Mouse (Mus musculus) kidney, postnatal 36 days (tissue): ENCODE measurements around the gene Pcna.
"Not testable (repeated sequence)": the region's sequence is repeated elsewhere in the genome, so short reads cannot be mapped to it uniquely, and the experiment has no call there.

Experiments
- DNase-seq, 2 experiments: peaks; one replicate each; pipeline ENCODE4 v3.0.0; 2021 to 2022; ENCODE audit warnings: mixed read lengths in 2 of 2

Gene Pcna

DNA sequence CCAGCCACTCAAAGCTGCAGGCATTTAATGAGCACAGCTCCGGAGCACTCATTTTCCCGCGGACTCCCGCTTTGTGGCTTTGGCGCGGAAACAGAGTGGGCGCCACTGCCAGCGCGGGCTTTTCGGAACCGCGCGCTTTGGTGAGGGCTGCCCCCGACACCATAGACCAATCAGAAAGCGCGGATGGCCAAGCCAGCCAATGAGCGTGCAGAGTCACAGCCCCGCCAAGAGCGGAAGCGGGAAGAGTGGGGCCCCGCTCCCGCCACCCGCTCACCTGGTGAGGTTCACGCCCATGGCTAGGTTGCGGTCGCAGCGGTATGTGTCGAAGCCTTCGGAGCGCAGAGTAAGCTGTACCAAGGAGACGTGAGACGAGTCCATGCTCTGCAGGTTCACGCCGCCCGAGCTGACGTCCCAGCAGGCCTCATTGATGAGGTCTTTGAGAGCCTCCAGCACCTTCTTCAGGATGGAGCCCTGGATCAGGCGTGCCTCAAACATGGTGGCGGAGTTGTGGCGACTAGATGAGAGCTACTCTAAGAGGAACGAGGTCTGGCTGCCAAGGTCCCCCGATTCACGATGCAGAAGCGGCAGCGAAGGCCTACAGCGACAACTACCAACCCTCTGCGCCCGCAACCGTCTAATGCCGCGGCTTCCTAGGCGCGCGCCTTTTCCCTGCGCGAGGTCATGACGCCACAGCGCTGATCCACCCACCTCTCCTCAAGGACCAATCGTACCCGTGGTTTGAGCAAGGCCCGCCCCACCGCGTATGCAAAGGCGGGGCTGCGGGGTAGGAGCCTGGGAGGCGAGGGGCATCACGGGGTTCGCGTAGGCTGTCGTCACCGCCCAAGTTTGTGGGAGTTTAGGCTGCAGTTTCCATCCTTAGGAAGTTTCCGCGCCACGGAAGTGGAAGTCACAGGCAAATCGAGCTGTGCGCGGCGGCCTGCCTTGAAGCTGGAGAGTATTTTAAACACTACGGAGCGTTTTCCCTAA, at the start of gene Pcna:
Gene Pcna (minus strand): TSS at position 773 of the 987 bp plus-strand sequence.
- DNase-seq: peak; percentile 98

DNA sequence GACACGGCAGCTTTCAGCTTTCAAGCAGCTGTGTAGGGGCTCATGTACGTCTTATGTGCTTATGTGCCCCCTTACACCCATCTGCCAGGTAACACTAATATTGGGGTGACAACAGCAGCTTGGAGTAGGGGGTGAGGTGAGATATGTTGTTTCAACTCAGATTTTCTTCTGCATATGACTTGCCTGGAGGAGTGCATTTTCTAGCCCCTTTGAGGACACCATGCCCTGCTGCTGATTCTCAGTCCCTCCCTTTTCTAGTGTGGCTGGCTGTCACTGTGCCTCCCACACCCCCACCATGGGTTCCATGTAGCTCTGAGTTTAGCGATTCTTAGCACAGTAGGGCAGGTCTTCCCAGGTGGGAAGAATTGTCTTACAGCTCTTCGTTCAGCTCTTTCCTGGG, 48.3 kb upstream of the Pcna start:
- DNase-seq: no peak

GRCm38 (mm10) chr2:132298250-132298649, 45.1 kb upstream of the Pcna start:
- no peak for DNase-seq

- no peak for DNase-seq
These were observed 40.8 kb upstream of the Pcna start for GRCm38 (mm10) chr2:132293694-132294450.

GRCm38 (mm10) chr2:132292083-132292482, 39.0 kb upstream of the Pcna start:
- DNase-seq: peak in 1 of 2 experiments; percentile 33

DNA sequence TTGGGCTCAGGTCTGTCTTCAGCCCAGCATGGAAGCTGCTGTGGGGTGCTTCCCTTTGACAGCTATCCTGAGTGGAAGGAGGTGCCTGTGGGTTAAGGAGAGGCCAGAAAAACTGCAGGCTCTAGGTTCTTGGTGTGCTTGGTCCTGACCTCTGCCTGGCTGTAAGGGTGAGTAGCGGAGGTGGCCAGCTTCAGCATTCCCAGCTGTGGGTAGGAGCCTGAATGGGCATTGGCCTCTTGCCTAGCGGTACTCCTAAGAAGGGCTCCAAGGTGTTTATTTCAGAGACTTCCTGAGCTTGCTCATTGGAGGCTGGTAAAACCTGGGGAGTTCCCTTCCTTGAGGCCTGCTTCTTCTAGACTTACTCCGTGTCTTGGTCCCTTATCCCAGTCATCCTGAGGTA, 38.2 kb upstream of the Pcna start:
- peak; percentile 20 to 43 for DNase-seq

GRCm38 (mm10) chr2:132290808-132291207, 37.7 kb upstream of the Pcna start:
- no peak for DNase-seq

DNA sequence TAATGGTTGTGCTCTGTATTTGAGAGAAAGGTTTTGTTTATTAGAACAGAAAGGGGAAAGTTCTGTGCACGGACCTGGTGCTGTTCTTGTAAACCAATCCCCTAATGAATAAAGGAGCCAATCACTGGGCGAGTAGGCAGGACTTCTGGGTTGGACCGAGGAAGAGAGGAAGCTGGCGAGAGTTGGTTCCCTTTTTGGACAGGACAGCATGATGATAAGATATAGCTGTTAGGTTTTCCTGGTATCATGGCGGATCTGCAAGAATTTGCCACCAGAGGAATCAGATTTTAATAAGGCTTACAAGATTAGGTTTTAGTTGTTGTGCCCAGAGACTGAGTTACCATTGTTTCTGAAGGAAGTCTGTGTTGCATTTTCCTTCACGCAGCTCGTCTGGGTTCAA, 36.1 kb upstream of the Pcna start:
- DNase-seq: not testable (repeated sequence)

- peak in 1 of 2 experiments; percentile 44 for DNase-seq
These were observed 33.4 kb upstream of the Pcna start for GRCm38 (mm10) chr2:132286376-132287076.

DNA sequence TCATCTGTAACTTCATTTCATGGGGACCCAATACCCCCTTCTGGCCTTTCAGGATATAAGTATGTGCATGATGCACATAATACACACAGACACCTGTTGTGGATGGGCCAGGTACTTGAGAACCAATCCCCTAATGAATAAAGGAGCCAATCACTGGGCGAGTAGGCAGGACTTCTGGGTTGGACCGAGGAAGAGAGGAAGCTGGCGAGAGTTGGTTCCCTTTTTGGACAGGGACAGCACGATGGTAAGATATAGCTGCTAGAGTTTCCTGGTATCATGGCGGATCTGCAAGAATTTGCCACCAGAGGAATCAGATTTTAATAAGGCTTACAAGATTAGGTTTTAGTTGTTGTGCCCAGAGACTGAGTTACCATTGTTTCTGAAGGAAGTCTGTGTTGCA, 32.6 kb upstream of the Pcna start:
- not testable (repeated sequence) for DNase-seq

GRCm38 (mm10) chr2:132284492-132285139, 31.5 kb upstream of the Pcna start:
- DNase-seq: peak; percentile 72 to 85

DNA sequence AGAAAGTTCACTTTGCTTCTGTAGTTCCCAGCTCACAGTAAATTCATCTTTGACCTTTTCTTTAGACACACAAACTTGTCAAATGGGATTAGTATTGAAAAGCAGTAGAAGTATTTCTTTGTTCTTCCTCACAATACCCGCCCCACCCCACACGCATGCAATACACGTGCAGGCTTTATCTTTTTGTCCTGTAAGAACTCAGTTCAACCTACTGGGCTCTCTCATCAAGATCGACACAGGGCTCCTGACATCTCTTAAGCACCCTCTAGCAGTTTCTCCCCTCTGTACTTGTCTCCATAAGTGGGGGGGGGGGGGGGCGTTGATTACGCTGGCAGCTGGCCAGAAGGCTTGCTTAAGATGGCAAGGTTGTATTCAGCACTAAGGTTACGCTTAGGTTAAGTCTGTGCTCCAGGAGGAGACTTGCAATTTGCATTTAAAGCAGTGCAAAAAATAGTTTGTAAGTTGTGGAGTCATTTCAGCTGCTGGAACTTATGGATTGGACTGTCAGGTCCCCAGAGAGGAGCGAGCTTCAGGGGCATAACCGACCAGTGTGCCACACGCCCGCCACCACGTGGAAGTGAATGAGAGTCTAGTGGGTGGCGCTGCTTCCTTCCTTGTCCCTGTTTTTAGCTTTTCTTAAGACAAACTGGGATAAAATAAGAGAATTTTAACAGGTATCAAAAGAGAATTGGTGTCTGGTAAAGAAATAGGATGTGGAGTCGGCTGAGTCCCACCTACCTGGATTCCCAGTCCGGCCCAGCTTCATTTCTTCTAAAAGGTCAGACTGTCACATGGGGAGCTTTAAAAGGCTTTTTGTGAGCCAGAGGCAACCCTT, 30.3 kb upstream of the Pcna start:
- no peak for DNase-seq

DNA sequence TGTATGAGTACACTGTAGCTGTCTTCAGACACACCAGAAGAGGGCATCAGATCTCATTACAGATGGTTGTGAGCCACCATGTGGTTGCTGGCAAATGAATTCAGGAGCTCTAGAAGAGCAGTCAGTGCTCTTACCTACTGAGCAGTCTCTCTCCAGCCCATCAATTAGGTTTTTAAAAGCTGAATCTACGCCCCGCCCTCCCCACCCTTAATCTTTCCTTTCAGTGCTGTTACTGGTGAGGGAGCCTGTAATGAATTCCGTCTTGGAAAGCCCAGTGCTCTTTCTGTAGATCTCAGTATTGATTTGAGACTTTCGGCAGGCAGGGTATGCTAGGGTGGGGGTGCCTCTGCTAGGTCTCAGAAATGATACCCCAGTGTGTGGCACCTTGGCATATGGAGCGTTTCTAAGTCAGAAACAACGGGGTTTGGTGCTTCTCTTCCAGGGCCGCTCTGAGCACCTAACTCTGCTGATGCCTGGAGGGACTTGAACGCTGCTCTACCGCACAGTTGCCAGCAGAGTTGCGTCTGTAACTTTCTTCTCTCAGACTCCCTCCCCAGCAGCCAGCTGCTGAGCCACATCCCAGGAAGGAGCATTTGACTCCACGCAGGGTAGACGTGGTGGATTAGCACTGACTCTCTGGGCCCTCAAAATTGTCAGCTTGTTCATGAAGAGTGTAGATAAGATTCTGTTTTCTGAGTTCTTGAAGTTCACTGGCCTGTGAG, 29.5 kb upstream of the Pcna start:
- DNase-seq: no peak

DNA sequence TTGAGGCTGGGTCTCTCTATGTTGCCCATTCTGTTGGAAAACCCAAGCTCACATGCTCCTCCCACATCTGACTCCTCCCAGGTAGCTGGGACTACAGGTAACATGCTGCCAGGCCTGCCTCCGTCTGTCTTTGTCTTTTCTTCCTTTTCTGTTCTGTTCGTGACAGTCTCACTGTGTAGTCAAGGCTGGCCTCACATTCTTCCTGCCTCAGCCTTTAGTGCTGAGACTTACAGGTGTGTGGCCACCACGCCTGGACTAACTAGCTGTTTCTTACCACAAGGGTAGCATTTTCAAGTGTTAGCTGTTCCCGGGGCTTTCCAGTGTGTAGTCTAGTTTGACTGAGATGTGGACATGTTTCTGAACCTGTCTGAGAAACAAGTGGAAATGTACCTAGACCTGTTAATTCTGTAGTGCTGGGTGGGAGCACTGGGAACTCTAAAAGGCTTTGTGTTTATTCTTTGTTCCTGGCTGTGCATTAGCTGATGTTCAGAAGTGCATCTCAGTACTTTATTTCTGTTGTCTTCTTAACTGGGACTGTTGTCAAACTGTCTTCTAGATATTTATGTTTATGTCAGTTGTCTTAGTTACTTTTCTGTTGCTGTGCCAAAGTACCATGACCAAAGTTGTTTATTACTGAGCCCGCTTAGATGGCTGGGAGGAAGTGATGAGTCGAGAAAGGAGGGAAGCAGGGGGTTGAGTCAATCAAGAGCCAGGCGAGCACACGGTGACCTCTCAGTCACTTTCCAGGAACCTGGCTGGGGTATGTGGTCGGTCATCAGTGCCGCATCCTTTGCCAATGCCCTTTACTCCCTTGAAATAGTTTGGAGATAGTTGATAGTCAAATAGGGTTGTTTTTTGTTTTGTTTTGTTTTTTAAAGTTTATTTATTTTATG, 28.7 kb upstream of the Pcna start:
- peak in 1 of 2 experiments; percentile 52 for DNase-seq

GRCm38 (mm10) chr2:132280518-132281120, 27.5 kb upstream of the Pcna start:
- DNase-seq: no peak

DNA sequence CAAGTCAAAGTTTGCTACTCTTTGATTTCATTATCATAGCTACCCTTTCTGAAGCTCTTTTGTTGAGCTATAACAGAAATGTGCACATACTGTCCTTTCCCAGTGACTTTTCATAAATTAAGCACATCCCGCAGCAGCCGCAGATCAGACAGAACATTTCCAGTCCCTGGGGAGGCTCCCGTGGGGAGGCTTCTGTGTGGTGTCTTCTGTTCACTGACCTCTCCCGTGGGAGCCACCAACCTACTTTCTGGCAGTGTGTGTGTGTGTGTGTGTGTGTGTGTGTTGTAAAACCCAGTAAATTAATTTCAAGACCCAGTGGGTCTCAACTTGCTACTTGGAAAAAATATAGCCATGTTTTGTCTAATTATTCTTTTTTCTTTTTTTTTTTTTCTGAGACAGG, 26.9 kb upstream of the Pcna start:
- peak in 1 of 2 experiments; percentile 52 for DNase-seq

DNA sequence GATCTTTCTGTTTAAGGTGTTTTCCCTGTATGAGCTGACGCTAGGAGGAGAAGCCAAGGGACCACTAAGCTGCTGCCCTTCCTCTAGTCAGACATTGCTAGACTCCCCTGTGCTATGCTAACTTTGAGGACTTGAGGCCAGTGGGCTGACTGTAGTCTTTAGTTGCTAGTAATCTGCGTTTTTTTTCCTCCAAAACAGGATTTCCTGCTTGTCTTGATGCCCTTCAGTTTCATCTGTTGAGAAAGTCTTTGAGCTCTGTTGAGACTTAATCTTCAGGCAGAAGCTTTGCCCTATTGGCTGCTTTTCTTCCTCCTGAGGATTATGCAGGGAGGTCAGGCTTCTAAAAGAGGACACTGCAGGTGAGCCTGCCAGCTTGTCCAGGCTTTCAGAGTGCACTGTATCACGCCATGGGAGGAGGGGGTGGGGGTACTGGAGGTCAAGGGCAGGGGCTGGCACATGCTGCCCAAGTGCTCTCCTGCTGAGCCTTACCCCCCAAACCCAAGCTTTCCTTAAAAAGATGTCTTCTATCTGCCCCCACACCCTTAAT, 26.3 kb upstream of the Pcna start:
- no peak for DNase-seq

- no peak for DNase-seq
These were observed 25.2 kb upstream of the Pcna start for GRCm38 (mm10) chr2:132278273-132278853.

GRCm38 (mm10) chr2:132276249-132276648, 23.1 kb upstream of the Pcna start:
- DNase-seq: no peak
